Mouse (Mus musculus): Measurements from ENCODE around the gene Cabp4.
A peak's percentile ranks its signal among the peaks of the same experiment; 100 is the strongest.

Cabp4 gene

DNA sequence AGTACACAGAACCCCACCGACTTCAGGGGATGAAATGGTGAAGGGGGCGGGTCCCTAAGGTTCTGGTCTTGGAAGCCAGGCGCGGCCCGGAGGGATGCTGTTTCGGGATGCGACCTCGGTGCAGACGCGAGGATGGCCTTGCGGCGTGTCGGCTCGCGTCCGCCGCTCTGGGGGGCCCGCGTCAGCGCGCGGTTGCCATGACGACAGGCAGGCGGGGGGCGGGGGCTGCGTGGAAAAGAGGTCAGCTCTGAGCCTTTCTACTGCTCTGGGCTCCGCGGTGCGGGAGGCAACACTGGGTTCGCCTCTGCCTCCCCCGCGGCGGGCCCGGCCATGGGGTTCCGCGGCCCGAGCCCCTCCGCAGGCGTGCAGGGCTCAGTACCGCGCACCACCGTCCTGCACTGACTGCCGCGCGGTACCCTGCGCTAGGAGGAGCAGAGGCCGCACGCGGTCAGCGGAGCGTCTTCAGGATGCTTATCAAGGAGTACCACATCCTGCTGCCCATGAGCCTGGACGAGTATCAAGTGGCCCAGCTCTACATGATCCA, 43.0 kb downstream of the Cabp4 start:
- DNase-seq, result peak; percentile 81 to 84

DNA sequence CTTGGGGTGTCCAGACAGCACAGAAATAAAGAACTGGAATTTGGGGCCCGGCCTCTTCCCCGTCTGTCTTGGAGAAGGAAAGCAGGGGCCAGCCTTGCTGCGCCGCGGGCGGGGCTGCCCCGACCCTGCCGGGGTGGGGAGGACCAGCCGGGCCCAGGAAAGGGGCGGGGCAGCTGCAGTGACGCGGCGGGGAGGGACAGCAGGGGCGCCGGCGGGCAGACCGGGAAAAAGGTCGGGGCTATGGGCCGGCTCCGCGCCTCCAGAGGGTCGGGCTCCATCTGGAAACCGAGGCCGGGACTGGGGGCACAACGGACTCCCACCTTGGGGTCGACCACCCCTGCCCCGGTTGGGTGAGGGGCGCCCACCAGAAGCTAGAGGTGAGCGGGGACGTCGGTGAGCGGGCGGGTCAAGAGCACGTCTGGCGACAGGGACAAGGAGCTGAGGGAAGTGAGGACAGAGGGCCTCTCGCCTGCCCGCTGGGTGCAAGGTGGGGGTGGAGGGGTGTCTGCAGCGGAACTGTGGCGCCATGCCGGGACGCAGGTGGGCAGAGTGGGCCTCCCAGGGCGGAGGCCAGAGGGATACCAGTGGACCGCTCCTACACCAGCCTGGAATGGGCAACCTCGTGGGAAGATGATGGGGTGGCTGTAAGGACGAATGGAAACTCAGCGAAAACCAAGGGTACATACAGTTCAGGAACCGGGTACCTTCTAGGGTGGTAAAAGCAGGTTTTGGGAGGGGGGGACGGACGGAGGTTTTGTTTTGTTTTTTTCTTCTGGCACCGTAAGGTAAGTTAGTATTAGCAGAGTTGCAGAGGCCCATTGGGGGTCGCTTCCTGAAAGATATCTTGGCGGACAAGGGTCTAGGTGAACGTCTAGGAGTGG, 43.8 kb downstream of the Cabp4 start, which contains the start of gene Pitpnm1:
Gene Pitpnm1 (plus strand): TSS at position 162 of the 881 bp plus-strand sequence.
- peak; percentile 60 to 69 for DNase-seq

DNA sequence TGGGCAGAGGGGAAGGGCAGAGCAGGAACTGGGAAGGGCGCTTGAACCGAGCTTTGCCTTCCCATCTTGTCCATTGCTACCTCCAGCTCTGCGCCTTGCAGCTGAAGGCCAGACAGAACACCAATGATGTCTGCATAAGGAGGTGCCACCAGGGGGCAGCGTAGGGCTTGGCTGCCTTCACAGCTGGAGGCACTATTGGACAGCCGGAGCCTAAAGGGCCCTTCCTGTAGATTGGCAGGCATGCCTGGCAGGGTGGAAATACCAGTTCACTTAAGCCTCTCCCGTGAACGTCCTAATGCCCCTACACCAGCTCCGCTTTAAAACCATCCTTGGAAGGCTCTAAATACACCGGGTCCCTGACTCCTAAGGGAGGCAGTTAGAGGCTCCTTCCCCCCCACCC, 44.8 kb downstream of the Cabp4 start:
- peak; percentile 93 to 96 for DNase-seq

DNA sequence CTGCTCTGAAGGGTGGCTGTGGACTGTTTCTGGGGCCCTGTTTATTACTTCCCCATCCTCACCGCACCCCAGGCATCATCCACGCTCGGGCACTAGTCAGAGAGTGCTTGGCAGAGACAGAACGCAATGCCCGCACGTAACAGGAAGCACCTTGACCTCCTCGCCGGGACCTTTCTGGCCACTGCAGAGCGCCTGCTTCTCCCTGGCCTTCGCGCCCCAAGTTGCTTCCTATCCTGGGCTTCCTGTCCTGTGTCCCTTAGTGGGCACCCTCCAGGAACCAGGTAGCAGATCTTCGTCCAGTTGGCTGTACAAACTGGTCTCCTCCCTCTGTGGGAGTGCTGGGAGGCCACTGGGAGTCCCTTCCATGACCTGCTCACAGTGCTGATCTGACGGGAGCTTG, 45.4 kb downstream of the Cabp4 start:
- no peak for DNase-seq

DNA sequence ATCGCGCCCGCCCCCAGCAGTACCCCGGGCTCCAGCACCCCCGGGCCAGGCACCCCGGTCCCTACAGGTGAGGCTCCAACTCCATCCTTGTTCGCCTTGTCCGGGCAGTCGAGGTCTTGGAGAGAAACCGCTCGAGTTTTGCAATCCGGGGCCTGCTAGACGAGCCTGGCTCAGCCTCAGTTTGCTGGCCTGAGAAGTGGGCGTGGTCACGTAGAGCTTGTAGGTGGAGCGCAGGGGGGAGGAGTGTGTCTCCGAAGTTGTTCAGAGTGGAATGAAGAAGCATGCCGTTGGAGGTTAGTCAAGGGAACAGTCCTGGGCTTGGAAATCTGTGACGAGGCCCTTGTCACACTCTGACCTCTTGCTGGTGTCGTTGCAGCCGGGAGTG, 46.4 kb downstream of the Cabp4 start:
- DNase-seq, result no peak

DNA sequence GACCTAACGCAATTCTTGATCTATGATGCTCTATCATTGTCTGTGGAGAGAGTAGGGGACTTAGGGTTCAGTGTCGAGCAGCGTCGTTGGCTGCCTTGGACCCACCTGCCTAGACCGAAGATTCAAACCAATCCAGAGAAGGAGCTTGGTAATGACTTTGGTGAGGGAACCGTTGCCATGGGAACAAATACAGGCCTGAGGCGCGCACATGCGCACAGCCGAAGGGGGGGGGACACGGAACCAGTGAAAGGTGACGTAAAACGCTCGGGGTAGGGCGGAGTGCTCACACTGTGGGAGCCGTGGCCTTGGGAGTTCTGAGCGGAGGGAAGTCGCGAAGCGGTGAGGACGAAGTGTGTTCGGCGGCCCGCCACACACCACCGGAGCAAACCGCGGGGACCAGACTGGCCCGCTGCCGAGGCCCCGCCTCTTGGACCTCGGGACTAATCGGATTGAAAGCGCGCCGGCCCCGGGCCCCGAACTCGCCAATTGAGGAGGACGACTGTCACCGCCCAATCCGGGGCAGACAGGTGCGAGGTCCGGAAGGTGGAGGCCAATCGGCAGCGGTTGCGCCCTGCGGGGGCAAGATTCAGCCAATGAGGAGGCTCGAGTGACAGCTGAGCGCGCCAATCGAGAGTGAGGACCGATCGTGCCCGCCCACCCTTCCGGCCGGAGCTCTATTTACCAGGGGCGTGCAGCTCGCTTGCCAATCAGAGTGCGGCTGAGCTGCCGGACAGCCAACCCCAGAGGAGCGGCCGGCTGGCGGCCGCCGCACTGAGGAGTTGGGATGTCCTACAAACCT, 47.0 kb downstream of the Cabp4 start, which contains the start of gene Cdk2ap2:
Gene Cdk2ap2 (plus strand): TSS at position 541 of the 799 bp plus-strand sequence.
- peak; percentile 100 for DNase-seq

DNA sequence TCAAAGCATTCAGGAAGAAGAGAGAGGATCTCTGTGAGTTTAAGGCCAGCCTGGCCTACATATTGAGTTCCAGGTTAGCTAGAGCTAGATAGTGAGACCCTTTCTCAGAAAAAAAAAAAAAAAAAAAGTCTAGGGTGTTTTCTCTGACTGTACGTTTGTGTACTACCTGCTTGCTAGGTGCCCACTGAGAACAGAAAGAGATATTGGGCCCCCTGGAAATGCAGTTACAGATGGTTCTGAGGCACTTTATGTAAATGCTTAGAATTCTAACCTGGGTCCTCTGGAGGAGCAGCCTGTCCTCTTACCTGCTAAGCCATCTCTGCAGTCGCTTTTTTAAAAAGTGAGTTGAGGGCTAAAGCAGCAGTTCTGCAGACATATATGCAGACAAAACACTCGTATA, 48.0 kb downstream of the Cabp4 start:
- no peak for DNase-seq

DNA sequence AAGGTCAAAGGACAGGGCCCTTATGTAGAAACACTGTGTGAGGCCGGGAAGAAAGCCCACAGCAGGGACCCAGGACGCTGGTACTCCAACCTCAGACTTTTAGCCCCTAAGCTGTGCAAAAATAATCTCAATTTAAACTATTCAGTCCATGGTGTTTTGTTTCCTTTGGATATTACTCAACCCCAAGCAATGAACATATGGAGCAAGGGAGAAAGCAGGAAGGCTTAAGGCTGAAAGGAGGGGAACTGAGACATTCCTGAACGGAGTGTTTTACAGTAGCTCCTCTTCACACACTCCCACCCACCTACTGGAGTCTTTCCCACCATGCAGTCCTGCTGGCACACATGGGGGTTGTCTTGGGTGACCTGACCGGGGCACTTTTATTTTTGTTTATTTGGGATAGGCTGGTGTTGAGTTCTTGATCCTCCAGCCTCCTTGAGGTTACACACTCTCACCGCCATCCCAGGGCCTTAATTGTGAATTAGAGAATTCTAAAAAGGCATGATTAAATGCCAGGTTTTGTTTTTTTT, 49.0 kb downstream of the Cabp4 start:
- DNase-seq, result no peak

DNA sequence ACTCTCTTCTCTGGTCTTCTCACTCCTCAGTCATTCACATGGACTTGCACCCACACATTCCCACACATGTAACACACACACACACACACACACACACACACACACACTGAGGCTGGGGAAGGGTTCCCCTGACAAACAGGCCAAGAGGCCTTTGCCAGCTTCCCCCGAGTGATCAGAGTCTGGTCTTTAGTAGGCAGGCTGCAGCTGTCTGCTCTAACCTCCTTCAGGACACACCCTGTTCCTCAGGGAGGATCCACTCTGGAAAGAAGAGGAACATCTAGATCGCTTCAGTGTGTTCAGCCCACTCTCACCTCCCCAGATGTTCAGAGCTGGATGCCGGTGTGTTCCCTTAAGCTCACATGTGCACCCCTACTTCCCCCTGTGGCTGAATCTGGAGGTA, 49.5 kb downstream of the Cabp4 start:
- no peak for DNase-seq

DNA sequence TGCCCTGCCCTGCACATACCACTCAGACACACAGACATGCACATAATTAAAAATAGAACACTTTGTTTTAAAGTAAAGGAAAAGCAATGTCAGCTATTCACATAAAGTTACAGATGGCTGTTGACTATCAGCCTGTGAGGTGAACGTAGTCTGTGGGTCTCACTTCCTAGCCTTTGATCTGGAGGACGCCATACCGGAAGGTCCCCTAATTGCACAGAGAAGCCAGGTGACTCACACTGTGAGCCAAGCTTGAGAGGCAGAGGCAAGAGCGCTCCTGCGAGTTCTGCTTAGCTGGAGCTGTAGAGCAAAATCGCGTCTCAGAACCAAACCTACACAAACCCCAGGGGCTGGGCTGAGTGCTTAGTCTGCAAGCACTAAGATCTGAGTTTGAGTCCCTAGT, 50.1 kb downstream of the Cabp4 start:
- DNase-seq, result no peak

DNA sequence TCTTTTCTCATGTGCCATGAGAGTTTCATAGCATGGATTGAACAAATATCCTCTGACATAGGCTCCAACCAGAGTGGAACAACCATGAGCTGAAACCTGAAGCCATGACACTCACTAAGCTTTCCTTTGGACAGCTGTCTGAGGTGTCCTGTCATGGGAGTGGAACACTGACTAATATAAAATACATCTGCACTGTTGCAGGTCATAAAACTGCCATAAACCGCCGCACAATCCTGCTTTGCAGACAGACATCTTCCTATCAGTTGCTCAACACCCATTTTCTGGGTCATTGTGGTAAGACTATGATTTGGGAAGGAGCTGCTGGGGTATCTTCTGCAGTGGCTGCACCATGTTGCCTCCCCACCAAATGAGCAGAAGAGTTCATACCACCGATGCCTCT, 51.1 kb downstream of the Cabp4 start:
- DNase-seq, result no peak

DNA sequence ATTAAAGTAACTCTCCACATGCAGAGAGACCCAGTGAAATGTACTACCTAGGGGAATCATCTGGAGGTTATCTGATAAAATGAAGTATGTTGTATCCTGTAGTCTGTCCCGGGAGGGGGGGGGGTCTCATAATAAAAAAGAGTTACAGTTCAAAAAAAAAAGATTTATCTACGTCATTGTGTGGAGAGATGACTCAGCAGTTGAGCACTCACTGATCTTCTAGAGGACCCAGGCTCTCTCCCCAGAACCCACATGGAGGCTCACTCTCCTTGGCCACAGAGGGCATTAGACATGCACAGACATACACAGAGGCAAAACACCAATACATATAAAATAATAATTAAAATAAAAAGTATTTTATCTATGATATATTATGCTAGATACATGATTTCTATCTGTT, 52.5 kb downstream of the Cabp4 start:
- no peak for DNase-seq

DNA sequence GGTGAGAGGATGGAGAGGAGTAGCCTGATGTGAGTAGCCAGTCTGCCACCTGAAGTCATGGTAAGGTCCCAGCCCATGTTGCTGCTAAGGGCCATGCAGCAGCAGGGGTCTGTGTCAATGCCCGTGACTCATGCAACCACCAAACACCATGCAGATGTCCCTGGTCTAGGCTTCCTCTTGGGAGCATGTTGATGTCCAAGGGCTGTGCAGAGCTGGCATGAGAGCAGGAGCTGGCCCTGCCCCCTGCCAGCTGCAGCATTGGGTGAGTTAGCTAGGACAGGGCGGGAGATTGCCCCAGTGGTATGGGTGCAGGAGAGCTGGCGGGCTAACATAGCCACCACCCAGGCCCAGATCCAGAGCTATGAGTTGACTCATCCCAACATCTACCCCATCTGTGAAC, 53.4 kb downstream of the Cabp4 start:
- DNase-seq, result no peak

DNA sequence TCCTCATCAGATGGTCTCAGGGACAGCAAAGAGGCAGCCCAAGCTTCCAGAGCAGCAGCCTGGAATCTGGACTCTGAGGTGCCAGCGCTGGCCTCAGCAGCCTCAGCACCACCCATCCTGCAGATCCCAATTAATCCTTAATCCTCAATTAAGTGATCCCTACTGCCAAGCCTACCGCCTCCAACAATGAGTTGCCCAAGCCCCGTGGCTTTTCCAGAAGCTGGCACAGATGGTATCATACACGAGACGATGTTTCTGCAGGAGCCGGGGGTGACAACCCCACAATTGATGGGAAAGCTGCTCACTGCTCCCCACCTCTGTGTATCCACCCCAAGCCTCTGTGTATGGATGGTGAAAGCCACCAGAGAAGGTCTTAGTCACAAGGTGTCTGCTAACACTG, 54.7 kb downstream of the Cabp4 start:
- DNase-seq, result no peak

DNA sequence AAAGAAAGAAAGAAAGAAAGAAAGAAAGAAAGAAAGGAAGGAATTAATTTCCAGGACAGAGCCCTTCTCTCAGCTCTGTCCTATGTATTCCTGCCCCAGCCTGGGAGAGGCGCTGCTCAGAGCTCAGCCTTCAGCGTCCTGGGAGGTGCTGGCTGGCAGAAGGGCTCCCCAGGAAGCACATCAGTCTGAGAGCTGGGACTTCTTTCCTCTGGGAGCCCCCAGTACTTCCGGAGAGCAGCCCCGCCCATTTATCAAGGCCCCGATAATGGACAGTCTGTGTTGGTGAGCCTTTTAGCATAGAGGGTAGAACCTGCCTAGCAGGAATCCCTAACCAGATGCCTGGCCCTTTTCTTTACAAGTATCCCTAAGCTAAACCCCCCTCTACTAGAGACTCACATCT, 55.7 kb downstream of the Cabp4 start:
- DNase-seq, result no peak

DNA sequence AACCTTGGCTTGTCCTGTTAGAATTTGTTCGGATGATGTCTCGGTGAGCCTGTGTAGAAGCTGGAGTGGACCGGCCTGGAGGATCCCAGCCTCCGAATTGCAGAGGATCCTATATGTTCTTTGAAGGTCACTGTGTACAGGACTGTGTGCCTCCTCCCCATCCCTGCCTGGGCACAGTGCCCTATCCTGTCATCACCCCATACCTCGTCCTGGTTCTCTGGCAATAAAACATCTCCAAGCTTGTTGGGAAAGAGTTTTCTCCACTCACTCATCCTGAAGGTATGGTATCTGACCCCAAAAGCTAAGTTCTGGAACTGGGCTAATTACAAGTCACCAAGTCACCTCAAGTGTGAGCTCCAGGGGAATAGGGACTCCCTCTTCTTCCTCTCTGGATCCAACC, 56.7 kb downstream of the Cabp4 start:
- no peak for DNase-seq

DNA sequence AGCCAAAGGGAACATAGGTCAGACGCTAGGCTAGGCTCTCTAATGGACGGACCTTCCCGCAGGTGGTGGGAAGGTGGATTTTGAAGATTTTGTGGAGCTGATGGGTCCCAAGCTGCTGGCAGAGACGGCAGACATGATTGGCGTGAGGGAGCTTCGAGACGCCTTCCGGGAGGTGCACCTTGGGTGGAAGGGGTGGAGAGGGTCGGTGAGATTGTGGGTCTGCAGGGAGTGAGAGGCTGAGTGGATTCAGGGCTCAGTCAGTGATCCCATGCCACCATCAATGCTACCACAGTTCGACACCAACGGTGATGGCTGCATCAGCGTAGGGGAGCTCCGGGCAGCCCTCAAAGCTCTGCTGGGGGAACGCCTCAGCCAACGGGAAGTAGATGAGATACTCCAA, 57.7 kb downstream of the Cabp4 start:
- DNase-seq, result no peak
